Mouse (Mus musculus) MEL (cell line): Measurements from ENCODE around the gene Gm20388. TPM values are rescaled to one million over a fixed set of nuclear protein-coding genes. Genes with fewer than 3 reads are reported as not detected.

Source experiments
- DNase-seq: peaks from one replicate; pipeline ENCODE4 v3.0.0; 2011; ENCODE audit warnings: low read depth, low spot score
- H3K27ac ChIP-seq: 2 replicates; pipeline ENCODE4 v1.5.1; 2012; ENCODE audit warnings: low read depth, mild to moderate bottlenecking, control low read depth, low read length, moderate library complexity; ENCODE audit not compliant: control insufficient read depth
- H3K27me3 ChIP-seq, 2 experiments: fragments of 150-350 bp in 1 of 2; sonication (generic) in 1 of 2; 2 replicates each; pipeline ENCODE4 v1.6.1; 2012; ENCODE audit warnings: low read length in 2 of 2, mild to moderate bottlenecking in 2 of 2, improper control_type of control experiment in 1 of 2, moderate library complexity in 1 of 2; ENCODE audit not compliant: insufficient read depth in 2 of 2, control insufficient read depth in 1 of 2
- H3K36me3 ChIP-seq, 2 experiments: 2 replicates each; pipeline ENCODE4 v1.6.1; 2012 to 2014; ENCODE audit warnings: low read length in 2 of 2, improper control_type of control experiment in 1 of 2, inconsistent platforms in 1 of 2, mild to moderate bottlenecking in 1 of 2; ENCODE audit not compliant: insufficient read depth in 2 of 2, control insufficient read depth in 1 of 2
- H3K4me1 ChIP-seq, 2 experiments: fragments of 150-350 bp in 1 of 2; sonication (generic) in 1 of 2; 2 replicates each; pipeline ENCODE4 v1.6.1; 2012; ENCODE audit warnings: low read length in 2 of 2, improper control_type of control experiment in 1 of 2, mild to moderate bottlenecking in 1 of 2; ENCODE audit not compliant: insufficient read depth in 2 of 2, control insufficient read depth in 1 of 2
- H3K4me3 ChIP-seq, 2 experiments: fragments of 150-350 bp in 1 of 2; sonication (generic) in 1 of 2; 2 replicates each; pipeline ENCODE4 v1.5.1; 2012; ENCODE audit warnings: low read depth in 2 of 2, low read length in 2 of 2, mild to moderate bottlenecking in 2 of 2, moderate library complexity in 2 of 2, control low read depth in 1 of 2, improper control_type of control experiment in 1 of 2; ENCODE audit not compliant: control insufficient read depth in 1 of 2, insufficient read depth in 1 of 2
- H3K79me2 ChIP-seq: 2 replicates; pipeline ENCODE4 v1.6.1; 2012; ENCODE audit warnings: mild to moderate bottlenecking, low read length, moderate library complexity; ENCODE audit not compliant: control insufficient read depth, poor library complexity, insufficient read depth
- H3K9ac ChIP-seq: 2 replicates; pipeline ENCODE4 v1.6.1; 2012; ENCODE audit warnings: low read depth, mild to moderate bottlenecking, control low read depth, low read length, moderate library complexity; ENCODE audit not compliant: control insufficient read depth, poor library complexity, severe bottlenecking
- H3K9me3 ChIP-seq: fragments of 150-350 bp; sonication (generic); replicated peaks from 2 replicates; pipeline ENCODE4 v1.6.1; 2012; ENCODE audit warnings: mild to moderate bottlenecking, low read length, improper control_type of control experiment, moderate library complexity; ENCODE audit not compliant: insufficient read depth
- BHLHE40 ChIP-seq: IDR thresholded peaks from 2 replicates; pipeline ENCODE4 v1.6.1; 2012; ENCODE audit warnings: low read depth, mild to moderate bottlenecking, inconsistent platforms, low read length, improper control_type of control experiment, borderline replicate concordance
- CHD1 ChIP-seq: IDR thresholded peaks from 2 replicates; pipeline ENCODE4 v1.6.1; 2012; ENCODE audit warnings: low read depth, mild to moderate bottlenecking, inconsistent platforms, low read length, improper control_type of control experiment
- CHD2 ChIP-seq: IDR thresholded peaks from 2 replicates; pipeline ENCODE4 v1.6.1; 2011; ENCODE audit warnings: low read length, improper control_type of control experiment
- CTCF ChIP-seq, 3 experiments: IDR thresholded peaks in 2 of 3; conservative IDR thresholded peaks in 1 of 3; 2 replicates each; pipeline ENCODE4 v1.5.1; 2011 to 2012; ENCODE audit warnings: low read length in 3 of 3, low read depth in 2 of 3, mild to moderate bottlenecking in 2 of 3, improper control_type of control experiment in 1 of 3, inconsistent platforms in 1 of 3, mixed read lengths in 1 of 3, moderate library complexity in 1 of 3; ENCODE audit not compliant: control insufficient read depth in 1 of 3, insufficient read depth in 1 of 3, poor library complexity in 1 of 3, severe bottlenecking in 1 of 3
- E2F4 ChIP-seq: IDR thresholded peaks from 2 replicates; pipeline ENCODE4 v1.6.1; 2011; ENCODE audit warnings: low read depth, low read length, improper control_type of control experiment, borderline replicate concordance
- ELF1 ChIP-seq: IDR thresholded peaks from 2 replicates; pipeline ENCODE4 v1.6.1; 2014; ENCODE audit warnings: low read depth, mild to moderate bottlenecking, inconsistent platforms, low read length, improper control_type of control experiment, moderate library complexity
- ETS1 ChIP-seq: IDR thresholded peaks from 2 replicates; pipeline ENCODE4 v1.6.1; 2012; ENCODE audit warnings: low read depth, mild to moderate bottlenecking, inconsistent platforms, low read length, improper control_type of control experiment, moderate library complexity
- GABPA ChIP-seq: IDR thresholded peaks from 2 replicates; pipeline ENCODE4 v1.6.1; 2012; ENCODE audit warnings: low read depth, mild to moderate bottlenecking, inconsistent platforms, low read length, improper control_type of control experiment, moderate library complexity
- GATA1 ChIP-seq: IDR thresholded peaks from 2 replicates; pipeline ENCODE4 v1.6.1; 2011; ENCODE audit warnings: low read depth, low read length, improper control_type of control experiment
- HCFC1 ChIP-seq: IDR thresholded peaks from 2 replicates; pipeline ENCODE4 v1.6.1; 2012; ENCODE audit warnings: low read depth, mild to moderate bottlenecking, inconsistent platforms, low read length, improper control_type of control experiment, moderate library complexity
- JUND ChIP-seq: IDR thresholded peaks from 2 replicates; pipeline ENCODE4 v1.6.1; 2011; ENCODE audit warnings: low read depth, mild to moderate bottlenecking, improper control_type of control experiment, low read length
- KAT2A ChIP-seq: conservative IDR thresholded peaks from 2 replicates; pipeline ENCODE4 v1.6.1; 2012; ENCODE audit warnings: low read depth, low read length, improper control_type of control experiment, inconsistent platforms
- MAFK ChIP-seq: IDR thresholded peaks from 2 replicates; pipeline ENCODE4 v1.6.1; 2011; ENCODE audit warnings: low read depth, mild to moderate bottlenecking, low read length, improper control_type of control experiment, borderline replicate concordance
- MAX ChIP-seq: IDR thresholded peaks from 2 replicates; pipeline ENCODE4 v1.6.1; 2011; ENCODE audit warnings: low read length, improper control_type of control experiment
- MAZ ChIP-seq: IDR thresholded peaks from 2 replicates; pipeline ENCODE4 v1.6.1; 2012; ENCODE audit warnings: low read depth, mild to moderate bottlenecking, inconsistent platforms, low read length, improper control_type of control experiment
- MEF2A ChIP-seq: IDR thresholded peaks from 2 replicates; pipeline ENCODE4 v1.6.1; 2014; ENCODE audit warnings: low read depth, mild to moderate bottlenecking, inconsistent platforms, low read length, improper control_type of control experiment; ENCODE audit not compliant: poor library complexity, insufficient replicate concordance, severe bottlenecking; ENCODE audit errors: extremely low read depth
- MXI1 ChIP-seq: IDR thresholded peaks from 2 replicates; pipeline ENCODE4 v1.6.1; 2011; ENCODE audit warnings: mild to moderate bottlenecking, low read depth, low read length, improper control_type of control experiment
- MYB ChIP-seq: IDR thresholded peaks from 2 replicates; pipeline ENCODE4 v1.6.1; 2011; ENCODE audit warnings: mild to moderate bottlenecking, low read depth, low read length, improper control_type of control experiment
- MYC ChIP-seq: IDR thresholded peaks from 2 replicates; pipeline ENCODE4 v1.6.1; 2011; ENCODE audit warnings: low read depth, mild to moderate bottlenecking, low read length, improper control_type of control experiment, moderate library complexity
- NELFE ChIP-seq: IDR thresholded peaks from 2 replicates; pipeline ENCODE4 v1.6.1; 2011; ENCODE audit warnings: low read depth, low read length, improper control_type of control experiment
- NRF1 ChIP-seq: IDR thresholded peaks from 2 replicates; pipeline ENCODE4 v1.6.1; 2014; ENCODE audit warnings: low read depth, mild to moderate bottlenecking, inconsistent platforms, low read length, improper control_type of control experiment, moderate library complexity; ENCODE audit not compliant: poor library complexity, insufficient read depth, severe bottlenecking
- POLR2A ChIP-seq, 2 experiments: IDR thresholded peaks; 2 replicates each; pipeline ENCODE4 v1.6.1; 2011 to 2012; ENCODE audit warnings: low read length in 2 of 2, mild to moderate bottlenecking in 2 of 2, control low read depth in 1 of 2, improper control_type of control experiment in 1 of 2, low read depth in 1 of 2, moderate library complexity in 1 of 2; ENCODE audit not compliant: control insufficient read depth in 1 of 2, insufficient read depth in 1 of 2, poor library complexity in 1 of 2
- POLR2AphosphoS2 ChIP-seq: IDR thresholded peaks from 2 replicates; pipeline ENCODE4 v1.6.1; 2011; ENCODE audit warnings: low read length, improper control_type of control experiment
- POLR2AphosphoS5 ChIP-seq: IDR thresholded peaks from 2 replicates; pipeline ENCODE4 v1.6.1; 2012; ENCODE audit warnings: low read depth, borderline replicate concordance, mild to moderate bottlenecking, inconsistent platforms, low read length, moderate library complexity, mixed read lengths
- RAD21 ChIP-seq: IDR thresholded peaks from 2 replicates; pipeline ENCODE4 v1.6.1; 2011; ENCODE audit warnings: mild to moderate bottlenecking, low read depth, low read length, improper control_type of control experiment
- RCOR1 ChIP-seq: IDR thresholded peaks from 2 replicates; pipeline ENCODE4 v1.6.1; 2012; ENCODE audit warnings: low read depth, mild to moderate bottlenecking, inconsistent platforms, low read length, improper control_type of control experiment
- SIN3A ChIP-seq: IDR thresholded peaks from 2 replicates; pipeline ENCODE4 v1.6.1; 2012; ENCODE audit warnings: low read length, improper control_type of control experiment, inconsistent platforms
- SMC3 ChIP-seq: IDR thresholded peaks from 2 replicates; pipeline ENCODE4 v1.6.1; 2011; ENCODE audit warnings: low read depth, low read length, improper control_type of control experiment
- TAL1 ChIP-seq: IDR thresholded peaks from 2 replicates; pipeline ENCODE4 v1.6.1; 2012; ENCODE audit warnings: mild to moderate bottlenecking, inconsistent platforms, low read length, moderate library complexity, mixed read lengths
- TBP ChIP-seq: IDR thresholded peaks from 2 replicates; pipeline ENCODE4 v1.8.0; 2011; ENCODE audit warnings: low read depth, low read length, improper control_type of control experiment
- TCF12 ChIP-seq: IDR thresholded peaks from 2 replicates; pipeline ENCODE4 v1.6.1; 2014; ENCODE audit warnings: low read depth, mild to moderate bottlenecking, inconsistent platforms, low read length, improper control_type of control experiment, moderate library complexity
- UBTF ChIP-seq: IDR thresholded peaks from 2 replicates; pipeline ENCODE4 v1.6.1; 2012; ENCODE audit warnings: low read depth, mild to moderate bottlenecking, inconsistent platforms, low read length, improper control_type of control experiment, moderate library complexity, borderline replicate concordance; ENCODE audit not compliant: insufficient read depth
- USF1 ChIP-seq: IDR thresholded peaks from 2 replicates; pipeline ENCODE4 v1.6.1; 2014; ENCODE audit warnings: low read depth, mild to moderate bottlenecking, inconsistent platforms, low read length, improper control_type of control experiment, moderate library complexity
- USF2 ChIP-seq, 2 experiments: IDR thresholded peaks; 2 replicates each; pipeline ENCODE4 v1.6.1; 2011 to 2012; ENCODE audit warnings: improper control_type of control experiment in 2 of 2, low read length in 2 of 2, borderline replicate concordance in 1 of 2, inconsistent platforms in 1 of 2, low read depth in 1 of 2, mild to moderate bottlenecking in 1 of 2; ENCODE audit not compliant: insufficient read depth in 1 of 2
- ZC3H11A ChIP-seq: IDR thresholded peaks from 2 replicates; pipeline ENCODE4 v1.6.1; 2012; ENCODE audit warnings: low read depth, mild to moderate bottlenecking, inconsistent platforms, low read length, improper control_type of control experiment
- ZKSCAN1 ChIP-seq: IDR thresholded peaks from 2 replicates; pipeline ENCODE4 v1.6.1; 2012; ENCODE audit warnings: low read depth, mild to moderate bottlenecking, inconsistent platforms, low read length, improper control_type of control experiment, moderate library complexity
- ZMIZ1 ChIP-seq: IDR thresholded peaks from 2 replicates; pipeline ENCODE4 v1.6.1; 2012; ENCODE audit warnings: low read depth, mild to moderate bottlenecking, inconsistent platforms, low read length, improper control_type of control experiment, moderate library complexity
- ZNF384 ChIP-seq: IDR thresholded peaks from 2 replicates; pipeline ENCODE4 v1.6.1; 2012; ENCODE audit warnings: low read depth, mild to moderate bottlenecking, inconsistent platforms, low read length, improper control_type of control experiment
- polyA plus RNA-seq, 2 experiments: library from polyadenylated mRNA; stranded (reverse) in 1 of 2; unstranded in 1 of 2; fragments of >175 nt in 1 of 2; fragments of >200 nt in 1 of 2; gene quantifications; 2 replicates each; pipeline versions ENCODE4 v1.2.1 to v1.2.4; 2012; ENCODE audit warnings: low replicate concordance in 2 of 2, low read depth in 1 of 2; ENCODE audit not compliant: insufficient read length in 2 of 2, insufficient read depth in 1 of 2, missing spikeins in 1 of 2
- total RNA-seq: library from RNA; depleted of rRNA; stranded (reverse); fragments of 300-350 nt; gene quantifications from 2 replicates; pipeline ENCODE4 v1.2.3, GENCODE M21; 2012

Gm20388 gene
- total and polyA plus RNA-seq, 3 experiments, result 11.1 to 17.8 TPM; not detected in 1

DNA sequence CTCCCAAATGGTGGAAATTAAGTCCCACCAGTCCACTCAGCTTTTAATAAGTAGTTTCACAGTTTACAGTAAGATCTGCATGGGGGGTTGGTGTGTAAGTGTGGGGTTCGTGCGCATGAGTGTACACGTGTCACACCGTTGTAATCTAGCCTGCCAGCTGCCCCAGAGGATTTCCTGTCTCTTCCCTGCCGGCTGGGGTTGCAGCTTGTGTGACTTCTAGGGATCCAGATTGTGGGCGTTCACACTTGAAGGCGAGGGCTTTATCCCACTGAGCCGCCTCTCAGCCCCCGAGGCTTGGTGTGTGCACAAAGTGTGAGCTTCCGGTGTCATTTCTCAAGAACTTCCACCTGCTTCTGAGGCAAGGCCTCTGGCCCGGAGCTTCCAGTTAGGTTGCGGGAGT is 61.9 kb downstream of the Gm20388 start:
- Histone ChIP-seq H3K27ac (0 out of 2 replicates have a peak overlapping the region, but pooled peaks have one; percentile 17), H3K9ac (no peak overlapping the region), H3K9me3 (no peaks in the 10 kb centered on the region), H3K27me3 (no peaks in the 10 kb centered on the region), H3K4me1 (peaks cover 2 to 9% of the 10 kb centered on the region in 2 experiments; a peak in 3 of 4 replicates), H3K36me3 (peaks cover 0 to 3% of the 10 kb centered on the region in 2 experiments; a peak in 2 of 4 replicates), H3K79me2 (no peaks in the 10 kb centered on the region), H3K4me3 (no peak overlapping the region)
- DNase-seq, result peak; percentile 65
- no peak for TF ChIP-seq ELF1
- TF ChIP-seq MAZ, result no peak
- no peak for TF ChIP-seq ZKSCAN1
- peak; percentile 73 for TF ChIP-seq MAX
- peak; percentile 16; the same call in 1 of the 2 replicates for TF ChIP-seq GATA1
- no peak for TF ChIP-seq USF2 (IDR thresholded peaks at IDR 0.05; ENCODE audit: borderline replicate concordance in 1 of 2, insufficient read depth in 1 of 2, low read depth in 1 of 2, low read length in 2 of 2)
- no peak for TF ChIP-seq ZC3H11A
- peak; percentile 80 for TF ChIP-seq TCF12
- no peak for TF ChIP-seq SIN3A
- no peak for TF ChIP-seq MYB
- TF ChIP-seq ZMIZ1, result no peak
- peak; percentile 39; the same call in 1 of the 2 replicates for TF ChIP-seq RCOR1
- no peak for TF ChIP-seq JUND
- TF ChIP-seq UBTF, result no peak
- peak; percentile 74; the same call in 1 of the 2 replicates for TF ChIP-seq BHLHE40
- TF ChIP-seq POLR2AphosphoS5, result no peak
- TF ChIP-seq ZNF384, result no peak
- no peak for TF ChIP-seq TBP
- TF ChIP-seq MYC, result no peak
- TF ChIP-seq CHD2, result no peak
- TF ChIP-seq MXI1, result peak; percentile 62; the same call in 1 of the 2 replicates
- TF ChIP-seq E2F4, result no peak
- no peak for TF ChIP-seq NELFE
- TF ChIP-seq CTCF (IDR thresholded peaks at IDR 0.05 in 2 of 3, conservative IDR thresholded peaks at IDR 0.05 in 1 of 3; ENCODE audit: control insufficient read depth in 1 of 3, insufficient read depth in 1 of 3, low read depth in 2 of 3, low read length in 3 of 3, poor library complexity in 1 of 3, severe bottlenecking in 1 of 3), result no peak
- TF ChIP-seq ETS1, result peak; percentile 45; the same call in 1 of the 2 replicates
- TF ChIP-seq KAT2A, result no peak
- TF ChIP-seq GABPA, result no peak
- no peak for TF ChIP-seq POLR2AphosphoS2
- no peak for TF ChIP-seq CHD1
- peak; percentile 50; the same call in 1 of the 2 replicates for TF ChIP-seq USF1
- no peak for TF ChIP-seq SMC3
- TF ChIP-seq MAFK, result no peak
- no peak for TF ChIP-seq HCFC1
- TF ChIP-seq MEF2A, result no peak
- TF ChIP-seq NRF1, result peak; percentile 40; the same call in 1 of the 2 replicates
- TF ChIP-seq POLR2A (IDR thresholded peaks at IDR 0.05; ENCODE audit: control insufficient read depth in 1 of 2, insufficient read depth in 1 of 2, low read depth in 1 of 2, low read length in 2 of 2, poor library complexity in 1 of 2), result no peak
- no peak for TF ChIP-seq RAD21
- TF ChIP-seq TAL1, result peak; percentile 85
